Mouse (Mus musculus) heart, adult 2 months (tissue): ENCODE measurements around the gene Prm1. TPM values are rescaled to one million over a fixed set of nuclear protein-coding genes. Genes with fewer than 3 reads are reported as not detected.
A peak's percentile ranks its signal among the peaks of the same experiment; 100 is the strongest.

Experiments used
- DNase-seq, 2 experiments: peaks; one replicate each; pipeline ENCODE4 v3.0.0; 2021
- H3K27ac ChIP-seq: fragments of 200-600 bp; 2 replicates; pipeline ENCODE4 v1.8.1; 2022
- H3K27me3 ChIP-seq: fragments of 200-500 bp; 2 replicates; pipeline ENCODE4 v1.6.1; 2012; ENCODE audit warnings: mild to moderate bottlenecking, low read length, inconsistent platforms, mixed read lengths; ENCODE audit not compliant: control insufficient read depth, insufficient read depth
- H3K36me3 ChIP-seq: fragments of 200-500 bp; 2 replicates; pipeline ENCODE4 v1.6.1; 2012; ENCODE audit warnings: low read length, inconsistent platforms; ENCODE audit not compliant: control insufficient read depth, insufficient read depth
- H3K4me1 ChIP-seq: fragments of 200-500 bp; 2 replicates; pipeline ENCODE4 v1.6.1; 2011; ENCODE audit warnings: low read length; ENCODE audit not compliant: control insufficient read depth, insufficient read depth
- H3K4me3 ChIP-seq: fragments of 200-600 bp; 2 replicates; pipeline ENCODE4 v1.8.1; 2022
- H3K79me2 ChIP-seq: fragments of 200-500 bp; replicated peaks from 2 replicates; pipeline ENCODE4 v1.6.1; 2012; ENCODE audit warnings: mild to moderate bottlenecking, inconsistent platforms, low read length, moderate library complexity, mixed read lengths; ENCODE audit not compliant: control insufficient read depth, insufficient read depth
- H3K9ac ChIP-seq: fragments of 200-500 bp; 2 replicates; pipeline ENCODE4 v1.6.1; 2012; ENCODE audit warnings: low read depth, mild to moderate bottlenecking, control low read depth, inconsistent platforms, low read length, mixed read lengths
- CTCF ChIP-seq: fragments of 200-600 bp; IDR thresholded peaks from 2 replicates; pipeline ENCODE4 v1.8.1; 2022; ENCODE audit warnings: antibody characterized with exemption, mild to moderate bottlenecking, moderate library complexity
- EP300 ChIP-seq: fragments of 200-500 bp; IDR thresholded peaks from 2 replicates; pipeline ENCODE4 v1.6.1; 2011; ENCODE audit warnings: low read depth, low read length, control low read depth; ENCODE audit not compliant: insufficient read depth
- POLR2A ChIP-seq: fragments of 200-500 bp; IDR thresholded peaks from 2 replicates; pipeline ENCODE4 v1.6.1; 2011; ENCODE audit warnings: mild to moderate bottlenecking, low read depth, low read length, control low read depth; ENCODE audit not compliant: insufficient read depth
- WGBS: fragments of 180-500 bp; shearing (Covaris S2); methylation state at CpG from one replicate; pipeline ENCODE4 v1.1.7; 2018; 5-methylcytosine and 5-hydroxymethylcytosine counted together
- intact Hi-C: fragments of 180-260 bp; cut with DNase I; formaldehyde crosslinking; loops from one replicate; pipeline ENCODE4 v1.15.1; 2025
- polyA plus RNA-seq: library from polyadenylated mRNA; depleted of rRNA; stranded (reverse); fragments of >200 nt; gene quantifications from 2 replicates; pipeline ENCODE4 v1.2.3, GENCODE M21; 2012
- total RNA-seq, 2 experiments: library from RNA; stranded (reverse); gene quantifications; 2 replicates each; pipeline ENCODE4 v1.2.3; 2021

Gene Prm1
- total and polyA plus RNA-seq, 3 experiments = 4.7 TPM; not detected in 2

DNA sequence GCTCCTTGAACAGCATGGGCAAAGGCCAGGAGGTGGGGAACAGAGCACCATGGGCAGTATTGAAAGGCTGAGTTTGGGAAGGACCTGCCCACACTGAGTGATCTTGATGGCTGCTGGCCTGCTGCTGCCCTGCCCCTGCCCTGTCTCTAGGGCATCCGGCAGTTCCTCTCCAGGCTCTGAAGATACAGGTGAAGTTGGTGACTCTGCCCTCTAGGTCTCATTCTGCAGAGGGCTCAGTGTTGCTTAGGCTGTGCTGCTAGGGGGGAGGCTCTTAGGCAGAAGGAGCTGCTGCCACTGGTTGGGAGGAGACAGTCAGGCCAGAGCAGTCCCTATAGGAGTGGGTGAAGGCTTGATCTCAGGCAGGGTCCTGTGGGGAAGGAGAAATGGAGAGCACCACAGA, 32.3 kb upstream of the Prm1 start:
- Histone ChIP-seq H3K4me1 (peaks cover 5% of the 10 kb centered on the region), H3K27ac (no peak overlapping the region), H3K36me3 (no peaks in the 10 kb centered on the region), H3K4me3 (no peak overlapping the region), H3K27me3 (no peaks in the 10 kb centered on the region), H3K79me2 (no peaks in the 10 kb centered on the region), H3K9ac (no peak overlapping the region)
- intact Hi-C loops = no loop called here
- TF ChIP-seq CTCF = no peak
- TF ChIP-seq EP300 = no peak
- TF ChIP-seq POLR2A = no peak
- no peak for DNase-seq
- WGBS = 80% methylated on average over 1 of the region's 1 CpGs

DNA sequence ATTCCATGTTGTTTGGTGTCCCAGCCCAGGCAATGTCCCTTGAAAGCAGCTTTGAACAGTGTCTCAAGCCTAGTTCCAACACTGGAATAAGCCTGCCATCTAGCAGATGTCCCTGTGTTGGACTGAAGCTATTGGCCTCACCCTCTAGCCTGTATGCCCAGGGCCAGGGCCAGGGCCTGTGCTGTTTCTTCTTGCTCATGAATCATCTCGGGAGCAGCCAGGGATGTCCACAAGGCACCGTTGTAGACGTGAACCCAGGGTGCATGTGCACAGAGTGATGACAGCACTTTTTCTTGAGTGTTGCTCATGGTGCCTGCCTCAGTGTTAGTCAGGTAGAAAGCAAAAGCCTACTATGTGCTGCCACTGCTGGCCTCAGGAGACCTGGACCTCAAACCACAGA, 31.6 kb upstream of the Prm1 start:
- DNase-seq = no peak
- WGBS = 85% methylated on average over 3 of the region's 3 CpGs
- H3K9ac ChIP-seq = no peak overlapping the region
- H3K36me3 ChIP-seq = no peaks in the 10 kb centered on the region
- intact Hi-C loops = no loop called here
- no peak for TF ChIP-seq EP300
- TF ChIP-seq CTCF = no peak
- no peak for TF ChIP-seq POLR2A
- no peaks in the 10 kb centered on the region for H3K27me3 ChIP-seq
- H3K27ac ChIP-seq = no peak overlapping the region
- H3K4me1 ChIP-seq = peaks cover 5% of the 10 kb centered on the region
- no peak overlapping the region for H3K4me3 ChIP-seq
- no peaks in the 10 kb centered on the region for H3K79me2 ChIP-seq

DNA sequence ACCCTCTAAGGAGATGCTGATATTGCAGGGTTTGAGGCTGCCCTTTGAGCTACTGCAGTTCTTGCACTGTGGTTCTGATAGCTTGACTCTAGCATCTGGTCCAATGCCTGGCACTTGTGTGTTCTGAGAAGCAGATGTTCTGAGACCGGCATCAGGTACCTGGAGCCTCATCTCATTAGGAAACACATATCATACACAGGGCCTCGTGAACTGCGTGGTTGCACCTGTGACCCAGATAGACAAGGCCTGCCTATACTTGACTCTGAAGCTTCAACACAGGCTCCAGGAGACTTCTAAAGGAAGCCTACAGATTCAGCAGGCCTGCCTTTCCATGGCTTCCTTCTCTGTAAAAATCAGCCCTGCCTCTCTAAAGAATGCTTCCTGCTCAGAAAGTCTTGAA, 30.7 kb upstream of the Prm1 start:
- intact Hi-C loops = no loop called here
- WGBS = 96% methylated on average over 3 of the region's 3 CpGs

DNA sequence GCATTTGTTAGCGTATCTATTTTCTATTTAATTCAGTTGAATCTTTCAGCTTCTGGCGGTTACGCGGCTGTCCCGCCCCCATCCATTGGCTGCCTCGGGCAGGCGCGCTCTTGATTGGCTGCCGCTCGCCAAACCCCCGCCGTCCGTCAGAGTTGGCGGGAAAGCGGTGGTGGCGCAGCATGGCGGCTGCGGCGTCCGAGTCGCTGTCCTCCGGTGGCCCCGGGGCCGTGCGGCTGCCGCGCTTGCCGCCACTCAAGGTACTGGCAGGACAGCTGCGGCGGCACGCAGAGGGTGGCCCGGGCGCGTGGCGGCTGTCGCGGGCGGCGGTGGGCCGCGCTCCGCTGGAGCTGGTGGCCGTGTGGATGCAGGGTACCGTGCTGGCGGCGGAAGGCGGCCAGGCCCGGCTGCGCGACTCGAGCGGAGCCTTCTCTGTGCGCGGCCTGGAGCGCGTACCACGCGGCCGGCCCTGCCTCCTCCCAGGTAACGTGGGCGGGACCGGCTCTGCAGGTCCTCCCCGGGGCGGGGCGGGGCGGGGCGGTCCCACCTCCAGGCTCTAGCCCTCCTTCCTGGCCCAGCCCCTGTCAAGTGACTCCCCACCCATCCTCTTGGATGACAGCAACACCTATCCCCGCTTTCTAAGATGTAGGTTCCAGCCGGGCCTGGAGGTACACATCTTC, 29.4 kb upstream of the Prm1 start, which contains the start of gene Rmi2:
TSS of gene Rmi2 (plus strand) at position 149 of the 677 bp plus-strand sequence.
- 2% methylated on average over 69 of the region's 69 CpGs for WGBS
- no peak for TF ChIP-seq POLR2A
- TF ChIP-seq EP300 = no peak
- peak; percentile 17; the same call in 1 of the 2 replicates for TF ChIP-seq CTCF
- Histone ChIP-seq H3K27me3 (no peaks in the 10 kb centered on the region), H3K4me1 (peaks cover 5% of the 10 kb centered on the region), H3K4me3 (peak within 1 kb of the TSS; percentile 63), H3K36me3 (no peaks in the 10 kb centered on the region), H3K79me2 (no peaks in the 10 kb centered on the region), H3K9ac (peak within 1 kb of the TSS; percentile 68), H3K27ac (no peak within 1 kb of the TSS)
- peak; percentile 90 to 91 for DNase-seq
- intact Hi-C loops = no loop called here

More for the DNA sequence above, 30.7 kb upstream of the Prm1 start:
- no peak for TF ChIP-seq POLR2A
- Histone ChIP-seq H3K9ac (no peak overlapping the region), H3K79me2 (no peaks in the 10 kb centered on the region), H3K27ac (no peak overlapping the region), H3K36me3 (no peaks in the 10 kb centered on the region), H3K27me3 (no peaks in the 10 kb centered on the region), H3K4me1 (peaks cover 5% of the 10 kb centered on the region), H3K4me3 (no peak overlapping the region)
- no peak for DNase-seq

DNA sequence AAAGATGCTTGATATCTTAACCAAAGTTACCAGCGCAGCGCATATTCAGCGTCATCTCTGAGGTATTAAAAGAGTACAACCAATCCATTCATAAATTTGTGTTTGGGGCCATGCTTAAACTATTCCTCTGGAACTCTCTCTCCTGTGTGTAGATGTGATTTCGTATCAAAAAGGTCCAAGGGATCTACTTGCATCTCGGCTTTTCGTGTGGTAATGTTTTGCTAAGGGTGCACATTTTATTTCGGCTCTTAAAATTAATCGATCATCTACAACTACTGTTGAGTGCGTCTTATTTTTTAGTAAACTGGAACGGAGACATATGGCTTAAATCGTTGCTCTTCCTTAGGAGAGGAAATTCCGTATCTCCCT, 28.9 kb upstream of the Prm1 start:
- WGBS = 4% methylated on average over 12 of the region's 12 CpGs
- H3K4me1 ChIP-seq = peaks cover 5% of the 10 kb centered on the region

DNA sequence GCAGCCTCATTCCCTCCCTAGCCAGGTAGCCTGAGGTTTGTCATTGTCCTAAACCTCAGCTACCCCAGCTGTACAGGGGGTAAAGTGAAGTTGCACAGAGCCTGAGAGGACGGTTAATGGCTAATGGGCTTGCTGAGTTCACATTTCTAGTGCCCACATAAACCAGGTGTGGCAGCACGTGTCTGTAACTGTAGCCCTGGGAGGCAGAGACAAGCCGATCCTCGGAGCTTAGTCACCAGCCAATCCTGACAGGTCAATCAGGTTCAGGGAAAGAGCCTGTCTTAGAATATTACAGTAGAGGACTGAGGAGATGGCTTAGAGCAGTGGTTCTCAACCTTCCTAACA, 22.8 kb upstream of the Prm1 start:
- Histone ChIP-seq H3K27ac (no peak overlapping the region), H3K36me3 (no peaks in the 10 kb centered on the region), H3K79me2 (no peaks in the 10 kb centered on the region), H3K9ac (no peak overlapping the region), H3K27me3 (no peaks in the 10 kb centered on the region; the same call in 1 of the 2 replicates), H3K4me1 (peaks cover 4% of the 10 kb centered on the region; the same call in 1 of the 2 replicates), H3K4me3 (no peak overlapping the region)
- WGBS = 73% methylated on average over 4 of the region's 4 CpGs
- intact Hi-C loops = no loop called here
- TF ChIP-seq EP300 = no peak
- TF ChIP-seq POLR2A = no peak
- no peak for DNase-seq

More for the DNA sequence above, 28.9 kb upstream of the Prm1 start:
- Histone ChIP-seq H3K27me3 (no peaks in the 10 kb centered on the region), H3K79me2 (no peaks in the 10 kb centered on the region), H3K36me3 (no peaks in the 10 kb centered on the region), H3K27ac (no peak overlapping the region), H3K9ac (no peak overlapping the region), H3K4me3 (peak overlapping the region; percentile 63)
- intact Hi-C loops = no loop called here
- DNase-seq = no peak
- no peak for TF ChIP-seq EP300
- no peak for TF ChIP-seq CTCF
- no peak for TF ChIP-seq POLR2A
